Mouse (Mus musculus) thymus, adult 2 months (tissue): ENCODE data around the gene Myzap.

Experiments
- CTCF ChIP-seq: fragments of 200-500 bp; IDR thresholded peaks from 2 replicates; pipeline ENCODE4 v1.5.1; 2012; ENCODE audit warnings: mild to moderate bottlenecking, control low read depth, low read length, moderate library complexity, borderline replicate concordance; ENCODE audit not compliant: control insufficient read depth, poor library complexity, insufficient read depth; ENCODE audit errors: extremely low read depth
- POLR2A ChIP-seq: fragments of 200-500 bp; IDR thresholded peaks from 2 replicates; pipeline ENCODE4 v1.6.1; 2012; ENCODE audit warnings: mild to moderate bottlenecking, low read length, control low read depth, moderate library complexity; ENCODE audit not compliant: control insufficient read depth, poor library complexity, insufficient read depth; ENCODE audit errors: extremely low read depth

- TF ChIP-seq CTCF (no peak), POLR2A (no peak)
Observed at GRCm38 (mm10) chr9:71606296-71607057, 14.3 kb upstream of the Myzap start.
